Mouse (Mus musculus): Measurements from ENCODE around the gene Tanc2. TPM values are rescaled to one million over a fixed set of nuclear protein-coding genes. Genes with fewer than 3 reads are reported as not detected.

Tanc2 gene
- total RNA-seq, 2 experiments from 2014 or later = 8.3 to 10.2 TPM

DNA sequence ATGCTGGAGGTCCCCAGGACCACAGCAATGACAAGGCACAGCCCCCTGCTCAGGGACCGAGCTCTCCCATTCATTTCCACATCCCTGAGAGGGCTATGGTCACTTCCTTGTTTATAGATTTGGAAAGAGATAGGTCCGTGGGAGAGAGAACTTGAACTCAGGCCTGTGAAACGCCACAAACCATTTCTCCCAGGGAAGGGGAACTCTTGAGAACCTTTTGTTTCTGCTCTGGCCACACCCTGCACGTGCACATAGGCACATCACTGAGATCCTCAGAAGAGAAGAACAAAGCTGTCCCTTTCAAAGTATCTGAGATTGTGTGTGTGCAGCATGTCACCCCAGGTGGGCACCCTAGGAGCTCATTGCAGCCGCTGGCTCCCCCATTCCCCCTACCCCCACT lies 388.8 kb downstream of the Tanc2 start:
- no peak for DNase-seq
- intact Hi-C loops (cut with DNase I) = no loop called here

Small RNA genes lying within 50 kb of the gene (microRNA-seq; reads per million reads assigned to microRNA genes)
- gene Gm23990 = 0 reads per million in 2 experiments

Other genes starting within 250 kb of the Tanc2 start
- gene March10, start 133.3 kb upstream of the Tanc2 start, total RNA-seq (2021) = not detected

All from gastrocnemius, postnatal 36 days (tissue).